Mouse (Mus musculus) retina, postnatal 7 days (tissue): ENCODE results near the gene Cog5.

ENCODE experiments used
- DNase-seq: peaks from one replicate; pipeline ENCODE4 v3.0.0-alpha.2; 2012; ENCODE audit warnings: low read depth, low spot score

Gene Cog5

DNA sequence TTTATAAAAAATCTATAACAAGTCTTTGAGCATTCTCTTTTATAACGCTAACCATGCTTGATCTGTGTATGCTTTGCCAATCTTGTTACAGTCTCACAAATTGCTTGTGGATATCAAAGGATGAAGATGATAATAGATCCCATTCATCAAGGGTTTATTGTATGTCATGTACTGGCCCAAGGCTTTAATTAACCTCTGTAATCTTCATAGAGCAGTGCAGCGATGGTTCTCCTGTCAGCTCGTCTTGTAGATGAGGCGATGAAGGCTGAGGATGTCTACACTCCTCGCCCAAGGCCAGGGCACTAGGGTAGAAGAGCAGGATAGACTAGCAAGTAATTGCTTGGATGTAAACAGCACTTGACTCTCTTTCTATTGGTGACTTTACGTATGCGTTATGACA is 164.9 kb downstream of the Cog5 start:
- no peak for DNase-seq

DNA sequence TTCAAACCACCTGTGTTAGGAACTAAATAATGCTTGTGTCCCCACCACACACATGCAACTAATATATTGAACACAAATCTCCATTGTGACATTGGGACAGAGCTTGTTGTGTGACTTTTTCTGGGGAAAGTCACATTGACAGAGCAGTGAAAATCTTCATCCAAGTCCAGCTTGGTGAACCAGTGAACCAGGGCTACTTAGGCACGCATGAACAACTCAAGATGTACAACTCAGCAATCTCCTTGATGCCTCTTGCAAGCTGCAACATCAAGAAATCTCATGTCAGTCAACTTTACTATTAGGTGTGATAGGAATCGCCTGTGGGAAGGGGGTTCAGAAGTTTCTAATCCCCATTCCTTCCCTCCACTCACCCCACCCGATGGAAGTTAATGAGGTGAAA is 169.0 kb downstream of the Cog5 start:
- no peak for DNase-seq

DNA sequence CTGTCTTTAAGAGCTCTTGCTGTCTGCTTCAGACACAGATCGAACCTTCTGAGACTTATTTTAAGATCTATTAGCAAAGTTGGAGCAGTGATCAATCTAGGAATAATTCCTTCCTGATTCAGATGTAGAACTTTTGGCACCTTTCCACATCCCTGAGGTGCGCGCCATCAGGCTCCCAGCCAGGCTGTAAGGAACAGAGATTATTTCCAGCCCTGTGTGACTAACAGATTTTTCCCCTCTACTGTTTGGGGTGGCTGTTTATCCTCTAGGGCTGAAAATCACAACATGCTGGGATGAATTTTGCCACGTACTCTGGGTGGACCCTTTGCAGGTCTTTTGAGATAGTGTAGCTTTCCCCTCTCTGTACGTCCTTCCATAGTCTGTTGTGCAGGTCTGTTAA is 170.2 kb downstream of the Cog5 start:
- DNase-seq: no peak

DNA sequence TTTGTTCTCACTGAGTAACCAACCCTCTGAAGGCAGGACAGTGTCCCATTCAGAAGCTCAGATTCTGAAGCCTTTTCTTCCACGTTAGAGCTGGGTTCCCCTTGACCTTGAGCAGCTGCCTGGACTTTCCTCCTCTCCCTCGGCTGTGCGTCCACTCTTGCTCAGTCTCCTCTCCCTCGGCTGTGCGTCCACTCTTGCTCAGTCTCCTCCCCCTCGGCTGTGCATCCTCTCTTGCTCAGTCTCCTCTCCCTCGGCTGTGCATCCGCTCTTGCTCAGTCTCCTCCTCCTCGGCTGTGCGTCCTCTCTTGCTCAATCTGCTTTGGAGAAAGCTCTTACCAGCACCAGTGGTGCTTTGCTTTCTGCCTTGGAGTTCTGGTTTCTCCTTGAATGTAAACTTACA is 171.2 kb downstream of the Cog5 start:
- no peak for DNase-seq

DNA sequence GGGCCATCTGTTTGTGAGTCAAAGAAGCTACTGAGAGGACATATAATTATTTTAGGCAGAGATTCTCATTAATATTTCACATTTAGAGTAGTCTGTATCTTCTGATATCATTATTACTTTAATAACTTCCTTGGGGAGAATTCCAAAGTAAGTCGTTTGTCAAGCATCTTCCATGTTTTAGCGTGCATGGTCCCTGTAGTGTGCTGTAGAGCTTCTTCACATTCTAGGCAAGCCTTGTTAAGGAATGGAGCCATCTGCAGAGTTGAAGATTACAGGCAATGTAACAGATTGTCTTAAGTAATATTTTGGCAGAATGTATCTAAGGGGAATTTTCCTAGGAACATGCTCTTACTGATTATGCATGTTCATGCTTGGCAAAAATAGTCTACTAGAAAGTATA is 171.8 kb downstream of the Cog5 start:
- DNase-seq: no peak

DNA sequence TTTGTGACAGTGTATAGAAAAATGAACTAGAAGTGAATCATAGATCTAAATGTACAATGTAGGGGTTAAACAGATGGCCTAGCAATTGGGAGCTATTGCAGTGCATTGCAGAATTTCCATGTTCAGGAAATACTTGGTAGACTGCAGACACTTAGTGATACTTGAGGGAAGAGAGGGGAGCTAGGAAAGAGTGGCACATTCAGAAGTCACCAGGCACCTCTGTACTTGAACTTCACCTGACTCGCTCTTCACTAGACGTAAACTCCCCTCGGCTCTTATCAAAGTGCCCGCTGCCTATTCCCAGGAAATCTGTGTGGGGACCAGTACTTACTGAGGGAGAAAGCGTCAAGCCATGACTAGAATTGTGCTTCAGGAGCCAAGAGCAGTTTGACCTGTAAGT is 180.8 kb downstream of the Cog5 start:
- no peak for DNase-seq

DNA sequence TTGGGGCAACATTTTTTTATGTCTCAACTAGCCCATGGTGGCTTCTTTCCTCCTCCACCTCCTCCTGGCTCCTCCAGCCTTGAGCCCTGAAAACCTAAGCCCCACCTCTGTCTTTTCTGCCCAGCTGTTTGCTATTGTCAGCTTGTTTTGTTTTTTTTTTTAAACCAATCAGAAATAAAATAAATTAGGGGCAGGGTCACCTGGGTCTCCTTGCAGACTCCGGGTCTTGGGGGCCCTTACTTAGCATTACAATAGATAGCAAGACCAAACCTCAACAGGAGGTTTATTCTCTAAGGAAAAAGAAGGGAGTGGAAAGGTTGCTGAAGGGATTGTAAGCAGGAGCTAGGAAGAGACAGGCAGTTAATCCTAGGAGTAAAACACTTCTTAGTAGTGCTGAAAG is 181.5 kb downstream of the Cog5 start:
- DNase-seq: no peak

DNA sequence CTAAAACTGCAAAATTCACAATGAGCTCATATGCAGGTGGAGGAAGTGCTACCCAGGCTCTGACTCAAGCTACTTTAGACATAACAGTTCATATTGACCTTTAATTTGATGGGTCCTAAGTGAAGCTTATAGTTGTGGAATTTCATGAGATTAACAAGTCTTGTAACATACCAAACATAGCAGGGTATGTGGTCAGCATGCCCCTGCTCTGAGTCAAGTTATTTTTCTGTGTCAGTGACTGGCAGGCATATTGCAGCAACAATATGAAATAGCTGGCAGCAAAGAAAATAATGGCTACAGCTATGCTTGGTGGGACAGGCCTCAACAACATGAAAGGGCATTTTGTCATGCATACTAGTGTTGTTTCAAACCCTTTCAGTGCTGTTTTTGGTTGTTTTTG is 183.9 kb downstream of the Cog5 start:
- no peak for DNase-seq

DNA sequence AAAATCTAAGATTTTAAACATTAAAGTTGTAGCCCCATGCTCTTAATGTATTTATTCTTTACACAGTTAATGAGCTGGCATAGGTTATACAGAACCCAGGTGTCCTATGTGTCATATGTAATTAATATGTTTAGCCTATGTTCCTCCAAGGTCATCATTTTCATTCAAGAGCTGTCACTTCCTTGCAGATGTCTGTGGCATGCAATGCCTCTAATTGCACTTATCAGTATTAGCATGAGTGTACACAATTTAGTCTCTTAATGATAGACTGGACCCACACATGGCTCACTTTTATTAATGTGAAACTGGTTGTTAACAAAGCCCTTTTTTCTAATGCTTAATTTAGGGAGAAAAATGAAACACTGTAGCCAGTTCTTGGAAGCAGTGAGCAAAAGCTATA is 184.6 kb downstream of the Cog5 start:
- no peak for DNase-seq

DNA sequence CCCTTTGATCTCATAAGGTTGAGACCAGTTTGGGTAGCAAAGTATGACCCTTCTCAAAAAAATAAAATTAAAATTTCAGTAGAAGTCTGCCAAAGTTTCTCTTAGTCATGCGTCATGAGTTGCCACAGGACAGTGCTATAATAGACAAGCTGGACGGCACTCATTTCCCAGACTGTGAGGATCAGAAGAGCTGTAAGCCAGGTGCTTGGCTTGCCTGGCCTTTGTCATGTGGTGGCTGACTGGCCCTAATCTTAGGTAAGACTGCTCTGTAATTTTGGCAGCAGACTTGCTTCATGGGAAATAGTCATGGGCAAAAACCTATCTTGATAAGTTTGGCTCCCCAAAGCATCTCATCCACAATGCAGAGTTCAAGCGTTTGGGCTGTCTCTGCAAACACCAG is 191.4 kb downstream of the Cog5 start:
- no peak for DNase-seq

DNA sequence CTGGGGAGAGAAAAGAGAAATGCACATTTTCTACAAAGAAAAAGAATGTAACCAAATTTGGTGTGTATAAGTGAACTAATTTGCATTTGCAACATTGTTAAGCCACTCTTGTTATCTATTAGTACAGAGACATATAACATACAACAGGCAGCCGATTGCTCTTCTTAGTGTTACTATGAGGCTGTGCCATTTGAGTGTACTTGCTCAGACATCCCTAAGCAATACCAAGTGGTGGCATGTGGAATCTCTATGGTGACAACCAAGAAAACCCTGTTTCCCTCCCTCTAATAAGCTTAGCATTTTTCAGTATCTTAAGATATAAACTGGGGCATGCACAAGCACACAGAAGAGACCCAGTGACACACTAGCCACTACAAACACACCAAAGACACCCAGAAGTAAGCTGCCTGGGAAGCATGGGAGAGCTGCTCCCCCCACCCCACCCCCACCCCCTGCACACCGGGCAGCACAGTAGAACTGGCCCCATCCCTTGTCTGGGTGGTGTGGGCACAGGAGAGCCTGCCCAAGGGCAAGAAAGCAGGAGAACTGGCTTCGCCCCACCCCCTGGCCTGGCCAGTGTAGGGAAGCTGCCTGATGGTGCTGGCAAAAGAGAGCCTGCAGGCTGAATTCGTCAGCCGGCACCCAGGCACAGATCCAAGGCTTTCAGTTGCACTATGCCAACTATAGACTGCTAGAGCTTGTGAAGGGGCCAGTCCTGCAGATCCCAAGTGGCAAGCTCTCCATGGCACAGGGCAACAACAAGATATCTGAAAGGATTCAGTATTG is 194.2 kb downstream of the Cog5 start:
- no peak for DNase-seq

DNA sequence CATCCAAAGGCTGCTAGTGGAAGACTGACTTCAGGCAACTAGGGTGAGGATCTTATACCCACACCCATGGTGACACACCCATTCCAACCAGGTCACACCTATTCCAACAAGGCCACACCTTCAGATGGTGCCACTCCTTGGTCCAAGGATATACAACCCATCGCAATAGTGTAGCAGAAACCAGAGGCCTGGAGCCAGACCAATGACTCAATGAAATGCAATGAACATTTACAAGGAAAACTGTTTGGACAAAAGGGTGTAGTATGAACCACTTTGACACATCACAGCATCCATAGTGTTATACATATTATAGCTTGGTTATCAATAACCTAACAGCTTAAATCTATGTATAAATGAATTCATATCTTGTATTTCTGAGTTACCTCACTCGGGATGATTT is 194.9 kb downstream of the Cog5 start:
- no peak for DNase-seq

DNA sequence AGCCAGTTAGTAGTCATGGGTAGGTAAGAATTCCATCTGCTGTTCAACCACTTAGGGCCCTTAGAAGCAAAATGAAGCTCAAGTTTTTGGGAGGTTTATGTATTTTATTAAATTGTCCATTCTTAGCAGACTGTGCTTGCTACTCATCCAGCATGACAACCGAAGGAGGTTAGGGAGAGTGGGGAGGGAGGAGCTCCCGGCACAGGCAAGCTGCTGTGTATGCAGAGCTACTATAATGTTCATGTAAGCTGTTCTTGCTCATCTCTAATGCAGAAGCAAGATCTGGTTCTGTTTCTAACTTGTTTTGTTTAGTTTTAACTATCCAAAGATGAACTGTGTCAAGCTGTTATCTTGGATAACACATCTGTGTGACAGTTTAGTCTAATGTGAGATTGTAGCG is 199.4 kb downstream of the Cog5 start:
- DNase-seq: no peak

DNA sequence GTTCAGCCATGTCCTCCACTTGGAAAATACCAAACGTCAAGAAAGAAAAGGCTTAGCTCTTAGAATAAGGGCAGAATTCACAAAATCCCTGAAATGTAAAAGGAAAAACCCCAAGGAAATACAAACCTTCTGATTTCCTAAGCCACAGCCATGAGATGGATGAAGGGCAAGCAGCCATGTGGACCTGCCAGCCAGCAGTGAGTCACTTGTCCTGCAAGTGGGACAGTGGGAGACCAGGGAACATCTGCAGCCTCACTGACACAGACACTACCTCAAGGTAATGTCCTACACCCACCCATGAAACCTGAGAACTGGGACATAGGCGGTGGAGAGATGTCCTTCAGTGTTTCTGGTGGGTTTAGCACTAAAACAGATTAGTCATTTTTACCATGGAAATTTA is 200.1 kb downstream of the Cog5 start:
- DNase-seq: no peak

DNA sequence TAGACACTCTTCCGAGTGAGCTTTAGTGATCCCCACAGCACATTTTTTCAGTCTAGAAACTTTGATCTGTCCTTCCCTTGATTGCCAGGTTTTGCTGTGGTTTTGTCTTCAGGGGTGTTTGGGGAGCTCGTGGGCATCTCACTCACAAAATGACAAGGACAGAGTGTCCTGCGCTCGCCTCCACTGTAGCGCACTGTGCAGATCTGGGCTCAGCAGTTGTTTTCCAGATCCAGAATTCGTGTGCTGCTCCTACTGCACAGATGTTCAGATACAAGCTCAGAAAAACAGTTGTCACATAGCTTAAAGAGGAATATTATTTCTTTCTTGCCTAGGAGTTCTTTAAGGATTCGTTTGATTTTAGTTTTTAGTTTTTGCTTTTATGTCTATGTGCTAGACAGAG is 203.1 kb downstream of the Cog5 start:
- no peak for DNase-seq

DNA sequence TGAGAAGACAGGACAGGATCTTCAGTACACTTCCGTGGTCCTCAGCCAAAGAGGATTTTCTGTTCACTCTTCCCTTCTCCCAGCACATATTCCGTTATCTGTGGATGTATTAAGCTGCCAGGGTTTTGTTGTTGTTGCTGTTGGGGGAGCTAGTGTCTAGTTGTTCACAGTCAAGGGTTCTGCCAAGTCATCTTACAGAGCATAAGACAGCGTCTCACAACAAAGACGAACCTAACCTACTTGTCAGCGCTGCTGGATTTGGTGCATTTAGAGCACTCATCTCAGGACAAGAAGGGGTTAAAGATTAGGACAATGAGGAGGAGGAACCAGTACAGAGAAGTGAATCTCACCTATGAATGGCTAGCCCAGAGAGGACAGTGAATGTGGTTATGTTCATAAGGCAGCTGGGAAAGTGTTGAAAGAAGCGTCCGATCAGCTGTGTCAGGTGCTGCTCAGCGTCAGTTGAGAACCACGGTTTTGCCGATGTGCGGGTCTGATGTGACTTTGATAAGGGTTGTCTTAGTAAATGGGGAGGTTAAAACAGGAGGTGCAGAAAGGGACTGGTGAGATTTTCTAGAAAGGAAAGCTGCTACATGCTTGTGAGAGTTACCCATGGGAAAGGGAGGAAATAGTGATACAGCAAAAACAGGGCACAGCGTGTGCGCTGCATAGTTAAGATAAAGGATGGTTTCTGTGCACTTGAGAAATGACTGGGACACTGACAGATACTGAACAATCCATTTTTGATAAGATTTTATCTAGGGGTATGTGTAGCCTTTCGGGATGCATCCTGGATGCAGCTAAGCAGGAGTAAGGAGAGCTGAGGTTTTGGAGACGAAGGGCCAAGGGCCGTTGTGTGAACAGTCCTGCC is 208.2 kb downstream of the Cog5 start:
- no peak for DNase-seq

DNA sequence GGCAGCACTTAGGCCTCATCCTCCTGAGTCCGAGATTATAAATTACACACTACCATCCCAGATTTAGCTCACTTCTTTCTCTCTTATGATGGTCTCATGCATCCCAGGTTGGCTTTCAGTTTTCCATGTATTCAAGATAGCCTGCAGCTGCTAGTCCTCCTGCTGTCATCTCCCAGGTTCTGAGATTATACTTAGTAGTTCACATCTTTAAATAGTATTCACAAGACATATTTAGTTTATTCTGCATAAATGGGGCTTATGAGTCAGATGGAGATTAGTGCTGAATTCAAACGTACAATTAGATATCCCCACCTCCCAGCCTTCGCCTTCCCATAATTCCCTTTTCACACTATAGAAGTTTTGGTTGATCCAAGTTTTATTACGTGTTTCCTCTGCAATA is 222.1 kb downstream of the Cog5 start:
- DNase-seq: no peak

DNA sequence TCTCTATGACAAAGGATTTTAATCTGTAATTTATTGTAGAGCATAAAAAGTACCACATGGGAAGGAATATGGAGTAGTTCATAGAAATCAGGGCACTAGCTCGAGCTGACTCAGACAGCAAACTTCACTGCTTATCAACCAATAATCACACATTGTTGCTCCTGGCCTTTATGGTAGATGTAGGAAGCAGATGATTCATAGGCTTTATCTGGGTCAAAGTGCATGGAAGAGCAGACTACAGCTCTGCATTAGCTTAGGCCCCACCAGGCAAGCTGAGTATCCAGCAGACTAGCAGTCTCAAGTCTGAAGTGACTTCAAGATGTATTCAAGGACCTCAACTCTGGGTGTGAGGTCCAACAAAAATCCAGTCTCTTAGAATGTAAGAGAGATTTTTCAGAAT is 228.1 kb downstream of the Cog5 start:
- no peak for DNase-seq

DNA sequence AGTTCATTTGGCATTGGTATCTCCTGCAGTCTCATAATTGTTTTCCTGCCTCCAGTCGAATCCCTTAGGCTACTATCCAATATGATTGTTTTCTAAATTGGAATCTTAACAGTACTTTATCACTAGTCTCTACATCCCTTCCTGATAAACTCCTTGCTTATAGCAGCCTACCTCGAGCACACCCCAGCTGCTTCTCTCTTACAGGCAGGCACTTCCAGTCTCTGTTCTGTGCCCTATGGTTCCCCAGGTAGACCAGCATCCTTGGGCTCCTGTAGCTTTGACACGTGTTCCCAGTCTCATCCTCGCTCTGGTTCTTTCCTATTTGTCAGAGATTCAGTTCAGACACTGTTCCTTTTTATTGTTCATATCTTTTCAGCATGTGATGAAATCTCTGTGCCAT is 229.7 kb downstream of the Cog5 start:
- no peak for DNase-seq

DNA sequence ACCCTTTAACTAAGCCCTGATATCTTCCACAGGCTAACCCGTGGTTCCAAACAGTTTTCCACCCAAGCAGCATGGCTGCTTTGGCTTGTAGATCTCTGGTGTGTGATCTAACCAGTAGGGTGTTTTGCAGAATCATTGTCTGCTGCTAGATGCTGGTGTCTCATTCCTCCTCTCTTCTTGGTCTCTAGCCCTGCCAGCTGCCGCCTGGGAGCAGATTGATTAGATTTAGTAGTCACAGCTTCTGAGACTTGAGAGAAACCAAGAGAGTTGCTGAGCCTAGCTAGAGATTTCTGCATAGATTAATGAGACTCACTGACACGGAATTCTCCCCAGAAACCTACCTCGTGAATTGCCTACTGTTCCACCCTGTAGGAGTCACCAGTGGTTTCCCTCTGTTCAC is 230.4 kb downstream of the Cog5 start:
- no peak for DNase-seq

DNA sequence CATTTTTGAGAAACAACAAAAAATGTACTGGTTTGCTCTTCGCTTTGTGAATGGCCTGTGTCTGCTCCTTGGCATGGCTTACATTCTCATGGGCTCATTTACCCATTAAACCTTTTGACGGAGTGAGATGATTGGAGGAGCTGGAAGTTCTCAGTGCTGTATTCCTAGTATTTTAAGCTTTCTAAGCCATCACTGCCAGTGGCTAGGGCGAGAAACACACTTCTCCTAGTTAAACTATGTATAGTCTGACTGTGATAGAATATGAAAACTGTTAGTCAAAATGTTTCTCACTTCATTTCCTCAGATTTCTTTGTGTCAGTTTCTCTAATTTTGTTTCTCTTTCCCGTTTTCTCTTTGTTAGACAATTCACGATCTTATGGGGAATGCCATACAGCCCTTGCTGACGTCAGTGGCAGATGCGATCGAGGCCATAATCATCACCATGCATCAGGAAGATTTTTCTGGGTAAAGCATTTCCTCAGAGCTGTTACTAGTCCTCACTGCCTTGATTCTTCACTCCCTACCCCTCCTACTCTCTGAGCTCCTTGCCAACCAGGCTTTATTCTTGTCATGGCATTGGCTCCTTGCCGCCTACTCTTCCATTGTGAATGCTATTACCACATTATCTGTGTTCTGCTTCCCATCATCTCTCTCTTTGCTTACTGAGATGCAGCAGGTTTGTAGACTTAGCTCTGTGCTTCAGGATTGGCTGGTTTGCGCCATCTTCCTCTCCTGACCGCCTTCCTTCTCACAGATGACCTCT is 231.4 kb downstream of the Cog5 start:
- no peak for DNase-seq

DNA sequence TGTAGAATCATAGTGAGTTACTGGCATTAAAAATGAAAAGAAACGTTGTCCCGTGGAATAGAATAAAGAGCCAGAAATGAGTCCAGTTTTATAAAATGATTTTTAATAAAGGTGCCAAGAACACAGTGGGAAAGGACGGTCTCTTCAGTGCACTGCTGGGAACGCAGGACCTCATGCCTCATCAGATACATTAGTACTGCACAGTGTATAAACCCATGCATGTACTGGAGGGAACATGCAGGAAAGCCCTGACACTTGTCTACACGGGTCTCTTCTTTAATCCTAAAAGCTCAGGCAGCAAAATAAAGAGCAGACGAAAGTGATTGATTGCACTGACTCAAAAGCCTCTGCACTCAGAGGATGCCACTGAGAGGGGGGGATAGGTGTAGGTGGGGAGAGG is 236.0 kb downstream of the Cog5 start:
- no peak for DNase-seq
